ENCODE assay signal across 8 mouse cellular contexts in genomic region chr8:95807331-95807843, GRCm38 (mm10). TPM values are rescaled to one million over a fixed set of nuclear protein-coding genes. Genes with fewer than 3 reads are reported as not detected.
DNase-seq lines count a peak whose midpoint lies in the region; ATAC-seq lines count a peak whose summit lies in the region.

Gene Cnot1, minus strand, starts transcription at chr8:95807464.

- no peaks in the 10 kb centered on the region for H3K36me3 ChIP-seq in hindbrain, embryonic 11.5 days (ENCODE audit: control insufficient read depth, insufficient read depth, low read length)

- H3K4me2 ChIP-seq in hindbrain, embryonic 11.5 days (replicated peaks; ENCODE audit: low read depth, low read length): peak within 1 kb of the TSS; percentile 79

- peaks cover 5% of the 10 kb centered on the region; the same call in 1 of the 2 replicates for H3K4me1 ChIP-seq in hindbrain, embryonic 11.5 days (replicated peaks; ENCODE audit: control insufficient read depth, insufficient read depth, low read length)

- peak within 1 kb of the TSS; percentile 84 for H3K27ac ChIP-seq in hindbrain, embryonic 11.5 days (ENCODE audit: low read depth, low read length)

- ATAC-seq in hindbrain, embryonic 11.5 days (ENCODE audit: low FRiP score): peak; percentile 98

- DNase-seq in Muller cell, postnatal 12 days (ENCODE audit: inconsistent ontology term): peak; percentile 99
- DNase-seq in cerebellum, adult 9-11 months: peak; percentile 98
- peak; percentile 98 to 99 for DNase-seq in frontal cortex, adult 2 months (ENCODE audit: extremely low spot score in 1 of 2, low spot score in 1 of 2)
- peak; percentile 94 for DNase-seq in hindbrain, embryonic 11.5 days (ENCODE audit: low spot score)
- peak; percentile 98 for DNase-seq in layer of hippocampus, postnatal 10 days (ENCODE audit: low spot score in 2 of 2)
- peak; percentile 97 for DNase-seq in lung, postnatal 10 days
- DNase-seq in ovary, postnatal 36 days (ENCODE audit: low spot score): peak; percentile 96
- peak; percentile 96 for DNase-seq in thymus, postnatal 25 days

- H3K27me3 ChIP-seq in hindbrain, embryonic 11.5 days (ENCODE audit: control insufficient read depth, insufficient read depth, low read length): no peaks in the 10 kb centered on the region

- H3K9me3 ChIP-seq in hindbrain, embryonic 11.5 days (ENCODE audit: control insufficient read depth, low read length): no peaks in the 10 kb centered on the region

- WGBS in hindbrain, embryonic 11.5 days: under 1% methylated on average over 43 of the region's 44 CpGs

- H3K9ac ChIP-seq in hindbrain, embryonic 11.5 days (ENCODE audit: low read depth, low read length): peak within 1 kb of the TSS; percentile 96

- peak within 1 kb of the TSS; percentile 97 for H3K4me3 ChIP-seq in hindbrain, embryonic 11.5 days (ENCODE audit: low read depth, low read length)

RNA-seq across cellular contexts. Expression of gene Cnot1, which starts in this region (rescaled TPM):
- 62.9 and 64.7 TPM in 2 replicates for polyA plus RNA-seq in frontal cortex, adult 2 months (2012; rRNA removed)
- polyA plus RNA-seq in hindbrain, embryonic 11.5 days (2014; fragmentation: Nextera tagmentation; extraction: Ambion mirVana): 88.2 and 108 TPM in 2 replicates
- total RNA-seq in layer of hippocampus, postnatal 10 days (2021): 100 to 1,000 TPM; 134 to 144 TPM

Comparison
In these comparisons a context has a peak if more than half of its experiments do, and no peak if none do; other contexts are left out.
1. Peak in every context shown above with its lines: DNase-seq, ATAC-seq, H3K4me3 ChIP-seq and H3K27ac ChIP-seq.